Mouse (Mus musculus) right cerebral cortex, postnatal 36 days (tissue): ENCODE measurements around the gene Mesp1.

Experiments used
- DNase-seq, 2 experiments: peaks; one replicate each; pipeline ENCODE4 v3.0.0; 2022; ENCODE audit warnings: low spot score in 2 of 2, mixed read lengths in 1 of 2

Mesp1 gene

DNA sequence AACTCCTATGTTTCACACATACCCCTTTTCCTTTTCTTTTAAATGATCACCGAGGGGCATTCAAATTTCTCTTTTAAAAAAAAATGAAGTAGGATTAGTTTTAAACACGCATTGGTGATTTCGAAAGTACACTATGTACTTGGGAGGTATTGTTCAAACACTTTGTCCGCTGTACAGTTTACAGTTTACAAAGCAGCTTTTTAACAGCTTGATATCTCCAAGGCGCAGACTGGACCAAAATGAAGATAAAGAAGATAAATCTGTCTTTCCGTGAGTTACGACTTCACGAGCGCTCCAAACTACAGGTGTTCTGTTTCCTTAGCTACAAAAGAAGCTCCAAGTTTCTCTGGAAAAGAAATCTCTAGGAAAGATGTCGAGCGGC, 51.3 kb downstream of the Mesp1 start:
- no peak for DNase-seq
